In genomic region chr5:115188824-115189223, GRCm38 (mm10) we compare ENCODE assay signal across 10 mouse cellular contexts. TPM values are rescaled to one million over a fixed set of nuclear protein-coding genes. Genes with fewer than 3 reads are reported as not detected.
DNase-seq lines count a peak whose midpoint lies in the region; ATAC-seq lines count a peak whose summit lies in the region.
"Had no signal": no experiment of that assay in that cellular context is flagged by ENCODE, and none has a peak within 500 bp of the region (broad histone marks: within the 10 kb centered on the region; RNA-seq: fewer than 3 reads in every experiment).

No protein-coding gene starts in this region.

- no peak overlapping the region for H3K4me3 ChIP-seq in forebrain, embryonic 11.5 days (ENCODE audit: low read depth, low read length)
- no peak overlapping the region for H3K4me3 ChIP-seq in forebrain, embryonic 12.5 days (replicated peaks)
- H3K4me3 ChIP-seq in neural tube, embryonic 15.5 days (replicated peaks): no peak overlapping the region
- H3K4me3 ChIP-seq: neural tube, embryonic 13.5 days had no signal

- 51% methylated on average over 5 of the region's 5 CpGs for WGBS in forebrain, embryonic 11.5 days
- 53% methylated on average over 5 of the region's 5 CpGs for WGBS in forebrain, embryonic 12.5 days
- 48% methylated on average over 5 of the region's 5 CpGs for WGBS in neural tube, embryonic 15.5 days

- no peaks in the 10 kb centered on the region for H3K36me3 ChIP-seq in forebrain, embryonic 11.5 days (ENCODE audit: control insufficient read depth, insufficient read depth, low read length)
- H3K36me3 ChIP-seq in forebrain, embryonic 12.5 days (replicated peaks): no peaks in the 10 kb centered on the region
- no peaks in the 10 kb centered on the region for H3K36me3 ChIP-seq in neural tube, embryonic 15.5 days
- H3K36me3 ChIP-seq: neural tube, embryonic 13.5 days had no signal

- no peak overlapping the region for H3K4me2 ChIP-seq in forebrain, embryonic 11.5 days (ENCODE audit: low read depth, low read length, severe bottlenecking)
- H3K4me2 ChIP-seq in forebrain, embryonic 12.5 days: no peak overlapping the region
- H3K4me2 ChIP-seq in neural tube, embryonic 15.5 days: no peak overlapping the region
- H3K4me2 ChIP-seq: neural tube, embryonic 13.5 days had no signal

- no peak for ATAC-seq in forebrain, embryonic 11.5 days (replicated peaks; ENCODE audit: low FRiP score)
- no peak for ATAC-seq in forebrain, embryonic 12.5 days (ENCODE audit: low FRiP score)
- no peak for ATAC-seq in neural tube, embryonic 15.5 days (ENCODE audit: low FRiP score)
- ATAC-seq in frontal cortex, adult (ENCODE audit: low TSS enrichment): no peak
- no peak for ATAC-seq in megakaryocyte-erythroid progenitor cell, adult 5-6 weeks (replicated peaks; ENCODE audit: low FRiP score, low TSS enrichment, poor library complexity, severe bottlenecking)

- peak; percentile 66 for DNase-seq in forebrain, embryonic 11.5 days (ENCODE audit: low spot score)
- DNase-seq in neural tube, embryonic 10.5 days (ENCODE audit: extremely low spot score, low spot score): peak; percentile 46
- DNase-seq in cerebellum, postnatal 36 days: peak; percentile 68 to 70
- peak; percentile 50 for DNase-seq in lung, postnatal 36 days

- no peak overlapping the region for H3K9ac ChIP-seq in forebrain, embryonic 11.5 days (ENCODE audit: low read length)
- H3K9ac ChIP-seq in forebrain, embryonic 12.5 days: no peak overlapping the region
- no peak overlapping the region for H3K9ac ChIP-seq in neural tube, embryonic 15.5 days (replicated peaks)
- H3K9ac ChIP-seq: neural tube, embryonic 13.5 days had no signal

- H3K9me3 ChIP-seq in forebrain, embryonic 11.5 days (ENCODE audit: control insufficient read depth, low read length): no peaks in the 10 kb centered on the region
- no peaks in the 10 kb centered on the region for H3K9me3 ChIP-seq in forebrain, embryonic 12.5 days
- no peaks in the 10 kb centered on the region for H3K9me3 ChIP-seq in neural tube, embryonic 15.5 days (replicated peaks)
- H3K9me3 ChIP-seq: neural tube, embryonic 13.5 days had no signal

- peaks cover 17% of the 10 kb centered on the region for H3K4me1 ChIP-seq in forebrain, embryonic 11.5 days (replicated peaks; ENCODE audit: control insufficient read depth, insufficient read depth, low read length)
- peaks cover 51% of the 10 kb centered on the region for H3K4me1 ChIP-seq in forebrain, embryonic 12.5 days
- peaks cover 80% of the 10 kb centered on the region for H3K4me1 ChIP-seq in neural tube, embryonic 15.5 days

- peaks cover 43% of the 10 kb centered on the region for H3K27me3 ChIP-seq in forebrain, embryonic 11.5 days (ENCODE audit: control insufficient read depth, insufficient read depth, low read length)
- H3K27me3 ChIP-seq in forebrain, embryonic 12.5 days: peaks cover 76% of the 10 kb centered on the region
- peaks cover 5% of the 10 kb centered on the region; the same call in 1 of the 2 replicates for H3K27me3 ChIP-seq in neural tube, embryonic 15.5 days (replicated peaks)

- no peak overlapping the region for H3K27ac ChIP-seq in forebrain, embryonic 11.5 days (ENCODE audit: low read depth, low read length)
- H3K27ac ChIP-seq in forebrain, embryonic 12.5 days: no peak overlapping the region
- H3K27ac ChIP-seq in neural tube, embryonic 15.5 days (replicated peaks): no peak overlapping the region
- H3K27ac ChIP-seq: neural tube, embryonic 13.5 days had no signal

RNA-seq across cellular contexts. Expression of gene Cabp1, which starts 5.4 kb away (rescaled TPM):
- polyA plus RNA-seq in forebrain, embryonic 11.5 days (2014; fragmentation: Nextera tagmentation; extraction: Ambion mirVana): 1.2 and 1.5 TPM in 2 replicates
- 6.0 and 6.1 TPM in 2 replicates for polyA plus RNA-seq in forebrain, embryonic 12.5 days (2016; fragmentation: Nextera tagmentation; extraction: Ambion mirVana)
- 17.4 and 23.1 TPM in 2 replicates for polyA plus RNA-seq in neural tube, embryonic 15.5 days (2015; fragmentation: Nextera tagmentation; extraction: Ambion mirVana)
- not detected in 2 replicates for total RNA-seq in megakaryocyte-erythroid progenitor cell, adult 5-6 weeks (2014; fragmentation: Nextera tagmentation)
- total RNA-seq in megakaryocyte-erythroid progenitor cell, adult 5-6 weeks (2017): not detected in 2 replicates
- total RNA-seq: hematopoietic stem cell, adult 5-6 weeks had no signal

RNA-seq across cellular contexts. Expression of gene Mlec, which starts 30.8 kb away (rescaled TPM):
- polyA plus RNA-seq in forebrain, embryonic 11.5 days (2014; fragmentation: Nextera tagmentation; extraction: Ambion mirVana): 56.3 and 56.4 TPM in 2 replicates
- 50.3 and 50.8 TPM in 2 replicates for polyA plus RNA-seq in forebrain, embryonic 12.5 days (2016; fragmentation: Nextera tagmentation; extraction: Ambion mirVana)
- 34.3 and 40.4 TPM in 2 replicates for polyA plus RNA-seq in neural tube, embryonic 15.5 days (2015; fragmentation: Nextera tagmentation; extraction: Ambion mirVana)
- total RNA-seq in megakaryocyte-erythroid progenitor cell, adult 5-6 weeks (2014; fragmentation: Nextera tagmentation): 86.1 and 86.4 TPM in 2 replicates
- 101 and 113 TPM in 2 replicates for total RNA-seq in megakaryocyte-erythroid progenitor cell, adult 5-6 weeks (2017)

RNA-seq across cellular contexts. Expression of gene Pop5, which starts 46.8 kb away (rescaled TPM):
- 98.4 and 105 TPM in 2 replicates for polyA plus RNA-seq in forebrain, embryonic 11.5 days (2014; fragmentation: Nextera tagmentation; extraction: Ambion mirVana)
- polyA plus RNA-seq in forebrain, embryonic 12.5 days (2016; fragmentation: Nextera tagmentation; extraction: Ambion mirVana): 90.5 and 97.1 TPM in 2 replicates
- 117 and 127 TPM in 2 replicates for polyA plus RNA-seq in neural tube, embryonic 15.5 days (2015; fragmentation: Nextera tagmentation; extraction: Ambion mirVana)
- 130 and 136 TPM in 2 replicates for total RNA-seq in megakaryocyte-erythroid progenitor cell, adult 5-6 weeks (2014; fragmentation: Nextera tagmentation)
- total RNA-seq in megakaryocyte-erythroid progenitor cell, adult 5-6 weeks (2017): 69.1 and 154 TPM in 2 replicates

RNA-seq across cellular contexts. Expression of gene Unc119b, which starts 54.0 kb away (rescaled TPM):
- polyA plus RNA-seq in forebrain, embryonic 11.5 days (2014; fragmentation: Nextera tagmentation; extraction: Ambion mirVana): 81.2 and 83.3 TPM in 2 replicates
- 68.6 and 69.8 TPM in 2 replicates for polyA plus RNA-seq in forebrain, embryonic 12.5 days (2016; fragmentation: Nextera tagmentation; extraction: Ambion mirVana)
- 31.1 and 31.8 TPM in 2 replicates for polyA plus RNA-seq in neural tube, embryonic 15.5 days (2015; fragmentation: Nextera tagmentation; extraction: Ambion mirVana)
- total RNA-seq in megakaryocyte-erythroid progenitor cell, adult 5-6 weeks (2014; fragmentation: Nextera tagmentation): 13.8 and 15.5 TPM in 2 replicates
- total RNA-seq in megakaryocyte-erythroid progenitor cell, adult 5-6 weeks (2017): 7.1 and 12.7 TPM in 2 replicates
